Mouse (Mus musculus): ENCODE measurements around the gene Gm19345. TPM values are rescaled to one million over a fixed set of nuclear protein-coding genes. Genes with fewer than 3 reads are reported as not detected.

Gm19345 gene
- polyA plus RNA-seq, 1 experiment = not detected

DNA sequence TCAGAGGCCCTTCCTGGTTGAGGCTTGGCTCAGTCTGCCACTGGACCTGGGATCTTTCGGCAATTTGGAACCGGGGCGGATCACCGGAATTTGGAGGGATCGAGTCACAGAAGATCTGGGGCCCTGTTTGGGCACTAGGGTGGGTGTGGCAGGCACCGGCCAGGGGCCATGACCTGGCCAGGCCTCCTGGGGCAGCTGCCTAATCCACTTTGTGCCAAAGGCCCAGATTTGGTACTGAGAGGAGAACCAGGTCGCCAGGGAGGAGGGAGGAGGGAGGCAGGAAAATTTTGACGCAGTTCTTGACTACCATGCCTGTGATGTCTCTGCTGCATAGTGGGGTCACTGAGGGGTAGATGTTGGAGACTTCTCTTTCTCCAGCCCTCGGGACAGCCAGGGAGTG lies 9.4 kb downstream of the Gm19345 start, which contains the start of gene Ceacam16:
TSS of gene Ceacam16 (minus strand) at position 101 of the 400 bp plus-strand sequence.
- no peaks in the 10 kb centered on the region for H3K27me3 ChIP-seq (ENCODE audit: control insufficient read depth)
- no peaks in the 10 kb centered on the region for H3K4me1 ChIP-seq (ENCODE audit: control insufficient read depth)
- TF ChIP-seq GATA1 (IDR thresholded peaks at IDR 0.05; ENCODE audit: low read length) = no peak
- no peak for TF ChIP-seq TAL1 (IDR thresholded peaks at IDR 0.05; ENCODE audit: low read length)
- no peak within 1 kb of the TSS for H3K4me3 ChIP-seq (replicated peaks)
- H3K9me3 ChIP-seq (ENCODE audit: control insufficient read depth, low read length) = no peaks in the 10 kb centered on the region
- H3K36me3 ChIP-seq (ENCODE audit: control insufficient read depth) = no peaks in the 10 kb centered on the region

DNA sequence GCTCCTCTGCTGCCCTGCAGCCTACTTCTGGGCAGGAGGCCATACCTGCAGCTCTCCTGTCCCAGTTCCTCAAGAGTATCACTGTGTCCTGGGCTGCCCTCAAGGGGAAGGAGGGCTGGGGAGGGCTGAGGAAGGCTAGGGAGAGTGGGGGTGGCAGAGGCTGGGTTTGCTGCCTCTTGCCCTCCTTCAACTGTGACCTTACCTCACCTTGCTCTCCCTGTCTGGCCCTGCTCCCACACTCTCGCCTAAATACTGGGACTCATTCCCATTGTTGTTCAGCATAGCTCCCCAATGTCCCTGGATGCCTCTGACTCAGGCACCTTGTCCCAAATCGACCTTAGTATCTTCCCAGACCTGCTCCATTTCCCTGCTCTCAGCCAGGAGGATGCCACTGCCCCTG lies 12.4 kb downstream of the Gm19345 start:
- Histone ChIP-seq H3K4me1 (ENCODE audit: control insufficient read depth) (no peaks in the 10 kb centered on the region), H3K4me3 (replicated peaks) (no peak overlapping the region), H3K36me3 (ENCODE audit: control insufficient read depth) (no peaks in the 10 kb centered on the region), H3K27me3 (ENCODE audit: control insufficient read depth) (no peaks in the 10 kb centered on the region), H3K9me3 (ENCODE audit: control insufficient read depth, low read length) (no peaks in the 10 kb centered on the region)
- no peak for TF ChIP-seq TAL1 (IDR thresholded peaks at IDR 0.05; ENCODE audit: low read length)
- no peak for TF ChIP-seq GATA1 (IDR thresholded peaks at IDR 0.05; ENCODE audit: low read length)

DNA sequence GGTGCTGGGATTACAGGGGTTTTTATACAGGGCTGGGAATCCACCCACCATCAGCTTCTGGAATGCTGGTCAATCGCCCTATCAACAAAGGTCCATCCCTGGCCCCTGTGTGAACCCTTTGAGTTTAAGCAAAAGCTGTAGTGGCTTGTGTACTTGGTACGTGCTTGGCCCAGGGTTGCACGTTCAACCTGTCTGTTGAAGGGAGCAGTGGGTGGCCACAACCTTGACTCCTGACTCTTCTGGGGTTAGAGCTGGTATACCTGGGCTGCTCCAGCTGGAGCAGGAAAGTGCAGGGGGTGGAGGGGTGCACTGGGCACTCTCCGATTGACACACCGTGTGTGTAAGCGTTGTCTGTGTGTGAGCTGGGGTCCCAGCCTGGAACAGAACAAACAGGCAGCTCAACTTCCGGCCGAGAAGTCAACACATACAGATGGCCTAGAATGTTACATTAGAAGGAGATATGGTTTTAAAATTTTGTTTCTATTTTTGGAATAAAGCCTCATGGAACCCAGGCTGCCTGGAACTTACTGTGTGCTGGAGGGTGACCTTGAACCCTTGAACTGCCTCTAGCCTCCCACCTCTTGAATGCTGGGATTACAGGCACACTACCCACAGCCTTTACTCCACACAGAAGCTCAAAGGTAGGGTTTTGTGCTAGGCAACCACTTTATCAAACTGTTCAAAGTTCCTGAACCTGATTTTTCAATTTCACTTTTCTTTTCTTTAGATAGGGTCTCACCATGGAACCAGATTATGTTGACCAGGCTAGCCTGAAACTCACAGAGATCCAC lies 13.6 kb downstream of the Gm19345 start:
- TF ChIP-seq GATA1 (IDR thresholded peaks at IDR 0.05; ENCODE audit: low read length) (no peak), TAL1 (IDR thresholded peaks at IDR 0.05; ENCODE audit: low read length) (no peak)
- H3K27me3 ChIP-seq (ENCODE audit: control insufficient read depth) = no peaks in the 10 kb centered on the region
- H3K36me3 ChIP-seq (ENCODE audit: control insufficient read depth) = no peaks in the 10 kb centered on the region
- H3K9me3 ChIP-seq (ENCODE audit: control insufficient read depth, low read length) = no peaks in the 10 kb centered on the region
- H3K4me3 ChIP-seq (replicated peaks) = no peak overlapping the region
- no peaks in the 10 kb centered on the region for H3K4me1 ChIP-seq (ENCODE audit: control insufficient read depth)

DNA sequence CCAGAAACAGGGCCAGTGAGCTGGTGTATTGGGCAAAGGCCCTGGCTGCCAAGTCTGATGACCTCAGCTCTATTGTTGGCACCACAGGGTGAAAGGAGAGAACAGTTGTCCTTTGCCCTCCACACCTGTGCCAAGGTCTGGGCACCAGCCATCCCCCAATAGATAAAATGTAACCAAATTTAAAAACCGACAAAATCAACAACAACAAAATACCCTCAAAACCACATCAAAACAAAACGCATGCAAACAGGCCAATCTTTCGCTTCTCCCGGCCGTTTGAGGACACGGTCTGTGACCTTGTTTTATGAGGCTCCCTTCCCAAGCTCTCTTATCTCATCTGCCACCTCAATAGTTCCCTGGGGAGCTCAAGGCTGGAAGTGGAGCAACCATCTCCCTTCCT lies 14.7 kb downstream of the Gm19345 start:
- H3K27me3 ChIP-seq (ENCODE audit: control insufficient read depth) = no peaks in the 10 kb centered on the region
- no peaks in the 10 kb centered on the region for H3K9me3 ChIP-seq (ENCODE audit: control insufficient read depth, low read length)
- H3K4me3 ChIP-seq (replicated peaks) = no peak overlapping the region
- no peaks in the 10 kb centered on the region for H3K36me3 ChIP-seq (ENCODE audit: control insufficient read depth)
- TF ChIP-seq GATA1 (IDR thresholded peaks at IDR 0.05; ENCODE audit: low read length) (no peak), TAL1 (IDR thresholded peaks at IDR 0.05; ENCODE audit: low read length) (no peak)
- no peaks in the 10 kb centered on the region for H3K4me1 ChIP-seq (ENCODE audit: control insufficient read depth)

DNA sequence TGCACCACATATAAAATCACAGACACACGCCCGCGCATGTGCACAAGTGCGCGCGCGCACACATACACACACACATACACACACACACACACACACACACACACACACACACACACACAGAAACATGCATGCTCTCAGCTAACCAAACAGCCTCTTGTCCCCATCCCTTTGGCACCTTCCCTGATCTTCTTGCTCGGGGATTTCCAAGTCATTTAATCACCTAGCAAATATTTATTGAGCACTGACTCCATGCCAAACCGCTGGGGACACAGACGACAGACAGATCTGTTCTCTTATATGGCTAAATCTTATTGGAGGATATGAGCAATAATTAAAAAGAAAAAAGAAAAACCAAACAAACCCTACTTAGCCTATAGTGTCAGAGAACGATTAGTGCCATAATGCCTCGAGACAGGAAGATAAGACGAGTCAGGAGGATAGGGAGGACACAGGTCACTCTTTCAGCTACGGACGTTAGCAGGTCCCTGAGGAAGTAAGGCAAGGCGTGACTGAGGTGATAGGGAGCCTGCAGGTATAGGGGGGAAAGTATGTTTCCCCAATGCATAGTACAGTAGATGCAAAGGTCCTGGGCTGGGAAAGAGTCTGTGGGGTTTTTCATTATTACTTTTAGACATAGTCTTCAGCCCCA lies 16.1 kb downstream of the Gm19345 start:
- no peaks in the 10 kb centered on the region for H3K27me3 ChIP-seq (ENCODE audit: control insufficient read depth)
- TF ChIP-seq TAL1 (IDR thresholded peaks at IDR 0.05; ENCODE audit: low read length) (no peak), GATA1 (IDR thresholded peaks at IDR 0.05; ENCODE audit: low read length) (no peak)
- H3K4me1 ChIP-seq (ENCODE audit: control insufficient read depth) = no peaks in the 10 kb centered on the region
- H3K9me3 ChIP-seq (ENCODE audit: control insufficient read depth, low read length) = no peaks in the 10 kb centered on the region
- no peak overlapping the region for H3K4me3 ChIP-seq (replicated peaks)
- H3K36me3 ChIP-seq (ENCODE audit: control insufficient read depth) = no peaks in the 10 kb centered on the region

DNA sequence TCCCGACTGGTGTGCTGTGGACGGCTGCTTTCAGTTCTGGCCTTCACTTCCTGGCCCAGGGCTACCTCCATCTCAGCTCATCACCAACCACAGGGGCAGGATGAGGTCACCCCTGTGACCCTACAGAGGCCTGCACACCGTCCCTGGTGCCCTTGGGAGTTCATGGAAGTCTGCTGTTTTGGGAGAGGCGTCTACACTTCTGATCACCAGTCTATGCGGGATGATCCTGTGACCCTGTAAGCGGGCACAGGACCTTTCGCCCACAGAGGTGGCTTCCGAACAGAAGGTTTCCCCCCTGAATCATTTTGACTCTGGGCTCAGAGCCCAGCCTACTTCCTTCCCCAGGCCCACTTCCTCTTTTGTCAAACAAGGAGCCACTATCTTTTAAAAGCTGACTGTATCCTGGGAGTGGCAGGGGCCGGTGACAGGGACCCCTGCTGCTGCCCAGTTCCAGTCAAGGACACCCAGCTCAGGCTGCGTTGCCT lies 19.4 kb downstream of the Gm19345 start:
- Histone ChIP-seq H3K36me3 (ENCODE audit: control insufficient read depth) (no peaks in the 10 kb centered on the region), H3K27me3 (ENCODE audit: control insufficient read depth) (no peaks in the 10 kb centered on the region), H3K9me3 (ENCODE audit: control insufficient read depth, low read length) (no peaks in the 10 kb centered on the region), H3K4me3 (replicated peaks) (no peak overlapping the region), H3K4me1 (ENCODE audit: control insufficient read depth) (no peaks in the 10 kb centered on the region)
- TF ChIP-seq TAL1 (IDR thresholded peaks at IDR 0.05; ENCODE audit: low read length) (no peak), GATA1 (IDR thresholded peaks at IDR 0.05; ENCODE audit: low read length) (no peak)

DNA sequence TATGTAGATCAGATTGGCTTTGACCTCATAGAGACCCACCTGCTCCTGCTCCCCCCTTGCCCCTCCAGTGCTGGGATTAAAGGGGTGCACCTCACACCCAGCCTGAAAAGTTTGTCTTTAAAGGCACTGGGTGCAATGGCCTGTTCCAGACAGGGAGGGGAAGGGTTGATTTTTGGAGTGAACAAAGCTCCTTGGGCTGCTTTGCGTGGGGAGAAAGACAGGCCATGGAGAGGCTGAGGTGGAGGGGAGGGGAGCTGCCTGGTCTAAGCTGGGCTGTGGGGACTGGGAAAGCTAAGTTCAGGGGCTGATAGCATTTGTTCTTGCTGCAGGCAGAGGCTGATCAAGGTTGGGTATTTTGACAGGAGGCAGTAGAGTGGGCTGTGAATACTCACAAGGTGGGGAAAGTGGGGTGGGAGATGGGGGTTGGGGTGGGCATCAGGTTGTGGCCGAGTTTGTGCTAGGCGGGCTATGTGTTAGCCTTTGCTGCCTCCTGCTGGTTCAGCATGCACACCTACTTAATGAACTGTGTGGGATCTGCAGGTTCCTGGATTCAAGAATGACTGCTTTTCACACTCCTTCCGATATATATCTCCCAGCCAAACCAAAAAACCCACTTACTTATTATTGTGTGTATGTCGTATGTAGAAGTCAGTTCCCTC lies 20.3 kb downstream of the Gm19345 start:
- Histone ChIP-seq H3K4me3 (replicated peaks) (no peak overlapping the region), H3K27me3 (ENCODE audit: control insufficient read depth) (no peaks in the 10 kb centered on the region), H3K9me3 (ENCODE audit: control insufficient read depth, low read length) (no peaks in the 10 kb centered on the region), H3K36me3 (ENCODE audit: control insufficient read depth) (no peaks in the 10 kb centered on the region), H3K4me1 (ENCODE audit: control insufficient read depth) (no peaks in the 10 kb centered on the region)
- TF ChIP-seq GATA1 (IDR thresholded peaks at IDR 0.05; ENCODE audit: low read length) (no peak), TAL1 (IDR thresholded peaks at IDR 0.05; ENCODE audit: low read length) (no peak)

DNA sequence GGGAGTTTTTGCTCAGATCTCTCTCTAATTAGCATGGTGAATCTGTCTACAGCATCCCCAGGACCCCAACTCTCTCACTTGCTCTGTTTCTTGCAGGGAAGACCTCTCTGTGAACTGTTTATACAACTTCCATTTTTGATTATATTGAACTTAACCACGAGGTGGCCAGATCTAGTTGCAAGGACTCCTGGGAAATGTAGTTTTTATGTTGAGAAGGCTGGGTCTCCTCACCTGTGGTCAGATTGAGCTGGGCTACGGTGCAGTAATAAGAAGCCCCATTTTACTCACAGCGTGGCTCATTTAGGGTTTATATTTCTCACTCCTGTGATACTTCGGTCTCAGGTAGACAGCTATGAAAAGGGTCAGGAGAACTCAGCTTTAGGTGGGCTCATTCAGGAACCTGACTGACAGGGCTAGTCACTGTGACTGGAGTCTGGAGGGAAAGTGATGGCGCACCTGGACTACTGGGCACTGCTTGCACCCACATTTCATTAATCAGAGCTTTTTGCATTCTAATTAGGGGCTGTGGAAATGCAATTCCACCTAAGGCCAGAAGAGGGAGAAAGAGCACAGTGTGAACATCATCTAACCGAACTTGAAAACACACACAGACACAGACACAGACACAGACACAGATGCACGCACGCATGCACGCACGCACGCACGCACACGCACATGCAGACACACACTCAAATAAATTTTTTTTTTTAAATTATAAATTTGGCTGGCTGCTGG lies 24.3 kb downstream of the Gm19345 start:
- Histone ChIP-seq H3K36me3 (ENCODE audit: control insufficient read depth) (no peaks in the 10 kb centered on the region), H3K27me3 (ENCODE audit: control insufficient read depth) (no peaks in the 10 kb centered on the region), H3K9me3 (ENCODE audit: control insufficient read depth, low read length) (no peaks in the 10 kb centered on the region), H3K4me1 (ENCODE audit: control insufficient read depth) (no peaks in the 10 kb centered on the region), H3K4me3 (replicated peaks) (no peak overlapping the region)
- no peak for TF ChIP-seq TAL1 (IDR thresholded peaks at IDR 0.05; ENCODE audit: low read length)
- no peak for TF ChIP-seq GATA1 (IDR thresholded peaks at IDR 0.05; ENCODE audit: low read length)

All from erythroblast, embryonic 14.5 days (primary cell).